Mouse (Mus musculus): Measurements from ENCODE around the gene Cyp2a5.
"Not testable (repeated sequence)": the region's sequence is repeated elsewhere in the genome, so short reads cannot be mapped to it uniquely, and the experiment has no call there.

DNA sequence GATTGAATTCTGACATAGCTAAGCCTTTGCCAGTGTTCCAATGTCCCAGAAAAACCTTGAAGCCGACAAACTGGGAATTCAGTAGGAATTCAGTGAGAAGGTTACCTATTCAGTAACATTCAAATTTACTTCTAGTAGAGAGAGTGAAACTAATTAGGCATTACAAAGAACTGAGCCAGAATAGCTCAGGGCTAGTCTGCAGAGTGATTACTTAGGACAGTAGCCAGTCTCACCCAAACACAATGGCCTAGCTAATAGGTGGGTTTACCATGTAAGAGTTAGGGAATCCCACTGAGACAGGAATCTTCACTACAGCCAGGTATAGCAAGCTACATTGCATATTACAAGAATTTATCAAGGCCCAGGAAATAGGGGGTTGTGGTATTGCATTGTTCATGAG lies 49.1 kb upstream of the Cyp2a5 start:
- not testable (repeated sequence) for TF ChIP-seq CTCF (IDR thresholded peaks at IDR 0.05; ENCODE audit: low read depth); EP300 (optimal IDR thresholded peaks at IDR 0.05)

All from stomach, postnatal 0 days (tissue).